Mouse (Mus musculus) heart, embryonic 11.5 days (tissue): ENCODE data around the gene Sec24b. TPM values are rescaled to one million over a fixed set of nuclear protein-coding genes. Genes with fewer than 3 reads are reported as not detected.

Source experiments
- ATAC-seq: fragments of 200-750 bp; cut with Nextera tagmentation; replicated peaks from 2 replicates; pipeline ENCODE4 v1.8.0; 2017; ENCODE audit warnings: moderate library complexity; ENCODE audit not compliant: insufficient number of reproducible peaks, low FRiP score, low TSS enrichment
- H3K27ac ChIP-seq: fragments of 300-500 bp; sonication (generic); 2 replicates; pipeline ENCODE4 v1.5.1; 2014; ENCODE audit warnings: mild to moderate bottlenecking, low read depth, low read length
- H3K27me3 ChIP-seq: fragments of 300-500 bp; sonication (generic); 2 replicates; pipeline ENCODE4 v1.6.1; 2014; ENCODE audit warnings: mild to moderate bottlenecking, low read length, mixed read lengths; ENCODE audit not compliant: control insufficient read depth, insufficient read depth
- H3K36me3 ChIP-seq: fragments of 300-500 bp; sonication (generic); 2 replicates; pipeline ENCODE4 v1.6.1; 2014; ENCODE audit warnings: mild to moderate bottlenecking, low read length, moderate library complexity, mixed read lengths; ENCODE audit not compliant: control insufficient read depth, insufficient read depth
- H3K4me1 ChIP-seq: fragments of 300-500 bp; sonication (generic); 2 replicates; pipeline ENCODE4 v1.6.1; 2014; ENCODE audit warnings: low read length; ENCODE audit not compliant: control insufficient read depth, insufficient read depth
- H3K4me2 ChIP-seq: fragments of 300-500 bp; sonication (generic); 2 replicates; pipeline ENCODE4 v1.6.1; 2014; ENCODE audit warnings: mild to moderate bottlenecking, moderate library complexity
- H3K4me3 ChIP-seq: fragments of 300-500 bp; sonication (generic); 2 replicates; pipeline ENCODE4 v1.5.1; 2014; ENCODE audit warnings: low read depth, low read length
- H3K9ac ChIP-seq: fragments of 300-500 bp; sonication (generic); 2 replicates; pipeline ENCODE4 v1.6.1; 2014; ENCODE audit warnings: mild to moderate bottlenecking, low read depth, low read length, moderate library complexity
- H3K9me3 ChIP-seq: fragments of 300-500 bp; sonication (generic); replicated peaks from 2 replicates; pipeline ENCODE4 v1.6.1; 2016; ENCODE audit warnings: low read length; ENCODE audit not compliant: control insufficient read depth
- WGBS: fragments of 180-500 bp; shearing (Covaris S2); extraction: QIAGEN DNeasy Blood & Tissue Kit; methylation state at CpG from one replicate; pipeline ENCODE4 v1.1.7; 2014; ENCODE audit not compliant: insufficient replicate concordance; 5-methylcytosine and 5-hydroxymethylcytosine counted together
- polyA plus RNA-seq: library from polyadenylated mRNA; unstranded; fragments of >200 nt; fragmentation: Nextera tagmentation; extraction: Ambion mirVana; gene quantifications from 2 replicates; pipeline ENCODE4 v1.2.1, GENCODE M21; 2014

Sec24b gene
- polyA plus RNA-seq, 1 experiment from 2014 or later = 27.9 TPM

DNA sequence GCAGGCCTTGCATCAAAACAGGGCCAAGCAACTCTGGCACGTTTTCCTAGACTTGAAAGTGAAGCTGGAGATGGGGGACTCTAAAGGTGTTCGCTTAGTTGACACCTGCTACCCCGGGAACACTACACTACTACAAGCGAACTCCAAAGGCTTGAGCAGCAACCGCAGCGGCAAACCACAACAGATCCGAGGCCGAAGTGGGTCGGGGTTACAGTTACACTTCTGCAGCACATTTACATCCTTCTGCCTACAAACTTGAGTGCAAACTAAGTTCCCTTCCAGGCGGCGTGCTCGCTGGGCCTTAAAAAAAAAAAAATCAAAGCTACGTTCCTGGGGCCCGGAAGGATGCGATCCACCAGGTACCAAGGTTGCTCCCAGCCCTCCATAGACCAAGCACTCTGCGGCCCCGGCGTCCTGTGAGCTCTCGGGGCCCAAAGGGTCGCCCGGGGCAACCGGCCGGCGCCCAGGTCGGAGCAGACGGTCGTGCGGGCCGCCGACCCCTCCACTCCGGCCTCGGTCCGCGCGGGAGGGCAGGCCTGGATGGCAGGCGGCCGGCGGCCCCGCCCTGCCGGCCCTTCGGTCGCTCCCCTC, 1.5 kb downstream of the Sec24b start:
- Histone ChIP-seq H3K4me1 (peaks cover 36% of the 10 kb centered on the region), H3K4me2 (peak overlapping the region; percentile 88), H3K4me3 (peak overlapping the region; percentile 93), H3K9ac (peak overlapping the region; percentile 89), H3K27ac (peak overlapping the region; percentile 99), H3K9me3 (no peaks in the 10 kb centered on the region), H3K27me3 (no peaks in the 10 kb centered on the region), H3K36me3 (no peaks in the 10 kb centered on the region)
- ATAC-seq = no peak; the same call in 1 of the 2 replicates
- WGBS = 1% methylated on average over 31 of the region's 42 CpGs

DNA sequence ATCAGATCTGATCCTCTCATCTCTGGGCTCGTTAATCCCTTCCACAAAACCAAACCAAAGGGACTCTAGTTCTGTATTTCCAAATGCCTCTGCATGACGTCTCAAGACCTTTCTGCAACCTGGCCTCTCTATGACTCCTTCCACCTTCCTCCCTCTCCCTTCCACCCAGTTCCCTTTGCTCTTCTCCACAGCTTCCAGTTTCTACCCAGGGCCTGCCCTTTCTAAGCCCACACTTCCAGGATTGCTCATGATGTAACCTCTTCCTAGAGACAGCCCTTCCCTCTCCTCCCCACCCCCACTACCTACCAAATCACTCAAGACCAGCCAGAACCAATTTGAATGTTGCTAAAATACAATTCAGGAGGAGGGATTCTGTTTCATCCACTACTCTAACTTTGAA, 2.9 kb downstream of the Sec24b start:
- no peaks in the 10 kb centered on the region for H3K27me3 ChIP-seq
- peak overlapping the region; percentile 43 for H3K4me2 ChIP-seq
- H3K27ac ChIP-seq = peak overlapping the region; percentile 47; the same call in 1 of the 2 replicates
- no peak for ATAC-seq
- no peak overlapping the region for H3K4me3 ChIP-seq
- no peaks in the 10 kb centered on the region for H3K9me3 ChIP-seq
- WGBS = 58% methylated on average over 2 of the region's 2 CpGs
- H3K9ac ChIP-seq = no peak overlapping the region
- H3K4me1 ChIP-seq = peaks cover 50% of the 10 kb centered on the region
- H3K36me3 ChIP-seq = no peaks in the 10 kb centered on the region

DNA sequence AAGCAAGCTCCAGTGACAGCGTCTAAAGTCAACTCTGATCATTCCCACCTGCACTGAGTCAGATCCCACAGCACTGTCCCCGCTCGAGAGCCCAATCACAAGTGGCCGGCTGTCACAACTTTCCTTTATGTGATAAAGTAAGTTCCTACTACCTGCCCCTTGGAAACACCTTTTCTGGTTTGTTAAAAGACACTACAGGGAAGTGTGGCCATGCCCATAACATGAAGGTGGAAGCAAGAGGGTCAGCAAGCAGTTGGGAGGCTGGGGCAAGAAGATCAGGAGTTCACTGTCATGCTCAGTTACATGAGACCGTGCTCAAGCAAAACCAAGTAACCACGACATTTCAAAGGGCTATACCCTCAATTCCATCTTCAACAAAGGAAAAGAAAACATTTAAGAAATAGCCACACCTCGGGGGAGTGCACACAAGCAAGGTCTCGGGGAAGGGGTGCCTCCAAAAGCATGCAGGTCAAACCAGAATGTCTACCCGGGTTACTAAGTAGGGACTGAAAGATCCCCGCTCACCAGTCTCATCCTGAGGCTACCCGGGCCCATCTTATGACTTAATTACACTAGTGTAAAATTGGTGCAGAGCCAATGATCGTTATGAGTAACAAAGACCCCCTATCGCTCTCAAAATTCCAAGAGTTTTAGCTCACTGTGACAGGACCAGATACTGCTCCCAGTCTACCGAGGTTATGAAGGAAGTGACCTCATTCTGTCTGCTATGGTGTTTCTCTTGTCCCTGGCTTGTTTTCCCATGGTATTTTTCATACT, 3.6 kb downstream of the Sec24b start:
- no peaks in the 10 kb centered on the region for H3K36me3 ChIP-seq
- H3K4me1 ChIP-seq = peaks cover 57% of the 10 kb centered on the region
- H3K4me2 ChIP-seq = peak overlapping the region; percentile 43
- WGBS = 62% methylated on average over 14 of the region's 14 CpGs
- H3K9me3 ChIP-seq = no peaks in the 10 kb centered on the region
- no peaks in the 10 kb centered on the region for H3K27me3 ChIP-seq
- 0 out of 2 replicates have a peak overlapping the region, but pooled peaks have one; percentile 5 for H3K4me3 ChIP-seq
- no peak overlapping the region for H3K27ac ChIP-seq
- ATAC-seq = no peak
- H3K9ac ChIP-seq = 0 out of 2 replicates have a peak overlapping the region, but pooled peaks have one; percentile 16

DNA sequence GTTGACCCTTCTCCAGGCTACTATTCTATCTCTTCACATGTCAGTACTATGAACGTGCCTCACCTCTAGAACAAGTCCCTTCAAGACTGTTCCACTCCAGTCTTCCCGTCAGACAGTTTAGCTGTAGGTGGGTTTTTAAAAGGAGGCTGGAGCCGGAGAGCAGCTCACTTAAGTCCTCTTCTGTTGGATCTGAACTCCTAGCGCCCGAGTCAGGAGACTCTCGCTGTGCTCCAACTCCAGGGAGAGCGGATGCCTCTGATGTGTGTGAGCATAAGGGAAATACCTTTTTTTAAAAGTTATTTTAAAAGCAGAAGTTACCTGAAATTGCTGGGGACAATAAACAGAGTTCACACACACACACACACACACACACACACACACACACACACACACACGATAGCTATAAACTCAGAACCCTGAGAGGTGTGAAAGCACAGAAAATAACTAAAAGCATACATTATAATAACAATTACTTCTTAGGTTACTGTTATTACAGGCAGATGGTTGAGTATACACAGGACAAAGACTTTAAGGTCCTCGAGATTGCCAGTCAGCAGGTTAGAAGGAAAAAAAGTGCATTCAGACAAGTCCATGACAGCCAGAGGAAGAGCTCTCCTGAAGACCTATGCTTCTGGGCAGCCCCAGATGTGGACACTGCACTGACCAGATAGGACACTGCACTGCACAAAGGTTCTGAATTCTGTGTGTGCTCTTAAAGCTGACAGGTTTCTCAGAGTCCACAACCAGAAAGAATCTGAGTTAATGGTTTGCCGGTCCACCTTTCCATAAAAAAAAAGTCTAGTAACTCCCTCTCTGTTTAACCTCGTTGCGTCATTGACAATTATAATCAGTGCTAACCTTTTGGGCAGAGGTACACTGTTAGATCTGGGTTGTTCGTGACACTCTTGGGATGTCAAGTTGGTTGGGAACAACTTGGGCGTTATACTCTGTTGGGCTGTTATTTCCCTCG, 5.7 kb downstream of the Sec24b start:
- 80% methylated on average over 15 of the region's 15 CpGs for WGBS
- Histone ChIP-seq H3K9ac (no peak overlapping the region), H3K27ac (no peak overlapping the region), H3K4me1 (peaks cover 61% of the 10 kb centered on the region), H3K9me3 (no peaks in the 10 kb centered on the region), H3K36me3 (no peaks in the 10 kb centered on the region), H3K4me3 (no peak overlapping the region), H3K27me3 (no peaks in the 10 kb centered on the region), H3K4me2 (no peak overlapping the region)
- ATAC-seq = no peak

DNA sequence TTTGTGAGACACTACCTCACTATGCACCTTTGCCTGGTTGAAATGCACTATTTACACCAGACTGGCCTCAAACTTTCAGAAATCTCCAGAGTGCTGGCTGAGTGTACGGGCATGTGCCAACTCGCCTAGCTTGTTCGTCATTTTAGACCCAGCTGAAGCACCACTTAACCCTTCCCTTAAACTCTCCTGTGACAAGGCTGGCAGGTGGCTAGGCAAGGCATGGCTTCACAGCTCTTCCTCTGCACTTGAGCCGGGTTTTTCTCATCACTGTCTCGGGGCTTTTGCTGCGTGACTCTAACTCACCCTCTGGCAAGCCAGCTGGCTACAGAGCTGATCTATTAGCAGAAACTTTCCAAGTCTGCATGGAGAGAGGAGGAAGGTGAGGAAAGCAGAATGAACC, 6.8 kb downstream of the Sec24b start:
- peaks cover 61% of the 10 kb centered on the region for H3K4me1 ChIP-seq
- no peaks in the 10 kb centered on the region for H3K9me3 ChIP-seq
- H3K4me3 ChIP-seq = no peak overlapping the region
- H3K27ac ChIP-seq = no peak overlapping the region
- H3K36me3 ChIP-seq = no peaks in the 10 kb centered on the region
- no peaks in the 10 kb centered on the region for H3K27me3 ChIP-seq
- H3K9ac ChIP-seq = no peak overlapping the region
- no peak for ATAC-seq
- 69% methylated on average over 6 of the region's 6 CpGs for WGBS
- H3K4me2 ChIP-seq = no peak overlapping the region

DNA sequence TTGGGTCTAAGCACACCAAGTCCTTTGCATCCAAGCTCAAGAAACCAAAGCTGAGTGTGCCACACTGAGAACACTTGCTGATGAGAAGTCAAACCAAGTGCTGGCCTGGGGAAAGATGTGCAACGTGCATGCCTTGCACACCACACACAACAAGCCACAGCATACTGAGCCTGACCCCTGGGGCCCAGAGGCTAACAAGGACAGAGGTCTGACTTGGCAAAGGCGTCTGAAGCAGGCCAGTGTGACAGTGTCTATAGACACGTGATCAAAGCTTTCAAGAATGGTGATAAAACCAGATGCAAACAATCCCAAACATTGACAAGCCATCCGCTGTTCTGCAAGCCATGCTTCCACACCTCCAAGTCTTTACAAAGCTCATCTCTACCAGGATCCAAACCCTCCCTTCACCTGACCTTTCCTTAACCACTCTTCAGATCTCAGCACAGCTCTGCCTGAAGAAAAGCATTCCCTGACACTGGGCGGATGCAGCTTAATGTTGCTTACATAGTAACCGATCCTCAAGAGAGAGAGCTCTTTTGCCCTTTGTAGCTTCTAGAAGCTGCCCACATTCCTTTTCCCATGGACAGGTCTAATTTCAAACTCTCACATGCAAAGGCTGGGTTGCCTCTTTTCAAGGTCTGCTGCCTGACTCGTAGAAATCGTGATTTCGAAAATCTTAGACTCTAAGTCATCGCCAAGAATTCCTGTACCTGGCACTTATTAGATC, 7.8 kb downstream of the Sec24b start:
- H3K27ac ChIP-seq = peak overlapping the region; percentile 64
- no peak overlapping the region for H3K4me3 ChIP-seq
- H3K36me3 ChIP-seq = no peaks in the 10 kb centered on the region
- H3K4me1 ChIP-seq = peaks cover 52% of the 10 kb centered on the region
- H3K9me3 ChIP-seq = no peaks in the 10 kb centered on the region
- no peaks in the 10 kb centered on the region for H3K27me3 ChIP-seq
- ATAC-seq = no peak
- peak overlapping the region; percentile 3; the same call in 1 of the 2 replicates for H3K4me2 ChIP-seq
- H3K9ac ChIP-seq = no peak overlapping the region
- 45% methylated on average over 10 of the region's 10 CpGs for WGBS

DNA sequence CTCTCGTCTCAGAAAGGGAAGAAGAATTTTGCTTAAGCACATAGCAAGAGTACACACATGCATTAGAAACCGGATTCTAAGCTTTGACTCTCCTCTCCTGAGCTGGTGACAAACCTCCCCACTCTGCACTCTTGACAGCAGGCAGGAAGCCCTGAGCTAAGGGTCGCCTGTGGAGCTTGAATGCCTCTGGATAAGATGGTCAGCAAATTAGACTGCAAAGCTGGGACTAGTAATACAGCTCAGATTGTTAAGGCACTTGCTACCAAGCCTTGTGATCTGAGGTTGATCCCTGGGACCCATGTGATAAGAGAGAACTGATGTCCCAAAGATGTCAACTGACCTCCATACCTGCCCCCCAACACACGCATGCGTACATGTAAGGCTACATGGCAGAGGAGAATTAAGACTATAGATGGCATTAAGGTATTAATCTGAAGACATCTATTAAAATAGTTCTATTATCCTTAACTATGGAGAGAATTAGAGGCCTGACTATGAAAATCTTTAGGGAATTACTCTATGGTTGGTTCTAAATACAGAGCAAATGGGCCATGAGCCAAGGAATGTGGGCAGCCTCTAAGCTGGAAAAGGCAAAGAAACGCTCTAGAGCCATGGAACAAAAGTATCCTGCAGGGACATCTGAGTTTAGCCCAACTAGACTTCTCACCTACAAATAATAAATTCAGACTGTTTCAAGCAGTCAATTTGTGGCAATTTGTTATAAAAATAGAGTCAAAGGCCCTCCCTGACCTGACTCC, 8.6 kb downstream of the Sec24b start:
- no peaks in the 10 kb centered on the region for H3K9me3 ChIP-seq
- ATAC-seq = no peak
- H3K9ac ChIP-seq = no peak overlapping the region
- peaks cover 44% of the 10 kb centered on the region for H3K4me1 ChIP-seq
- peak overlapping the region; percentile 3; the same call in 1 of the 2 replicates for H3K4me2 ChIP-seq
- H3K27ac ChIP-seq = peak overlapping the region; percentile 64; the same call in 1 of the 2 replicates
- WGBS = 71% methylated on average over 6 of the region's 6 CpGs
- no peak overlapping the region for H3K4me3 ChIP-seq
- H3K27me3 ChIP-seq = no peaks in the 10 kb centered on the region
- H3K36me3 ChIP-seq = no peaks in the 10 kb centered on the region
